Mouse (Mus musculus) limb, embryonic 12.5 days (tissue): ENCODE data around the gene Nfatc2. TPM values are rescaled to one million over a fixed set of nuclear protein-coding genes. Genes with fewer than 3 reads are reported as not detected.
A peak's percentile ranks its signal among the peaks of the same experiment; 100 is the strongest.

Experiments
- ATAC-seq: fragments of 200-750 bp; cut with Nextera tagmentation; 2 replicates; pipeline ENCODE4 v1.8.0; 2017; ENCODE audit warnings: low read depth, moderate TSS enrichment; ENCODE audit not compliant: insufficient number of reproducible peaks, insufficient read depth, low FRiP score, low TSS enrichment
- H3K27ac ChIP-seq: fragments of 300-500 bp; sonication (generic); 2 replicates; pipeline ENCODE4 v1.5.1; 2016; ENCODE audit warnings: mild to moderate bottlenecking, moderate library complexity
- H3K27me3 ChIP-seq: fragments of 300-500 bp; sonication (generic); 2 replicates; pipeline ENCODE4 v1.6.1; 2016; ENCODE audit warnings: mild to moderate bottlenecking, moderate library complexity
- H3K36me3 ChIP-seq: fragments of 300-500 bp; sonication (generic); 2 replicates; pipeline ENCODE4 v1.6.1; 2016; ENCODE audit warnings: mild to moderate bottlenecking, moderate library complexity
- H3K4me1 ChIP-seq: fragments of 300-500 bp; sonication (generic); replicated peaks from 2 replicates; pipeline ENCODE4 v1.6.1; 2016
- H3K4me2 ChIP-seq: fragments of 300-500 bp; sonication (generic); 2 replicates; pipeline ENCODE4 v1.6.1; 2016; ENCODE audit warnings: mild to moderate bottlenecking, moderate library complexity
- H3K4me3 ChIP-seq: fragments of 300-500 bp; sonication (generic); replicated peaks from 2 replicates; pipeline ENCODE4 v1.5.1; 2016; ENCODE audit warnings: mild to moderate bottlenecking
- H3K9ac ChIP-seq: fragments of 300-500 bp; sonication (generic); replicated peaks from 2 replicates; pipeline ENCODE4 v1.6.1; 2016; ENCODE audit warnings: mild to moderate bottlenecking, moderate library complexity
- H3K9me3 ChIP-seq: fragments of 300-500 bp; sonication (generic); 2 replicates; pipeline ENCODE4 v1.6.1; 2016; ENCODE audit warnings: mild to moderate bottlenecking, moderate library complexity
- WGBS: fragments of 180-500 bp; shearing (Covaris S2); methylation state at CpG from one replicate; pipeline ENCODE4 v1.1.7; 2016; 5-methylcytosine and 5-hydroxymethylcytosine counted together
- polyA plus RNA-seq: library from polyadenylated mRNA; unstranded; fragments of >200 nt; fragmentation: Nextera tagmentation; extraction: Ambion mirVana; gene quantifications from 2 replicates; pipeline ENCODE4 v1.2.1, GENCODE M21; 2016

Gene Nfatc2
- polyA plus RNA-seq, 1 experiment from 2014 or later = 5.3 TPM

GRCm38 (mm10) chr2:168579109-168579508 lies 22.3 kb downstream of the Nfatc2 start:
- Histone ChIP-seq H3K27me3 (no peaks in the 10 kb centered on the region), H3K27ac (no peak overlapping the region), H3K4me3 (no peak overlapping the region), H3K9ac (no peak overlapping the region), H3K4me2 (no peak overlapping the region), H3K9me3 (no peaks in the 10 kb centered on the region), H3K4me1 (peaks cover 89% of the 10 kb centered on the region), H3K36me3 (no peaks in the 10 kb centered on the region)
- ATAC-seq = no peak
- WGBS = 86% methylated on average over 3 of the region's 3 CpGs

- Histone ChIP-seq H3K27ac (no peak overlapping the region), H3K36me3 (no peaks in the 10 kb centered on the region), H3K4me3 (no peak overlapping the region), H3K9me3 (no peaks in the 10 kb centered on the region), H3K27me3 (no peaks in the 10 kb centered on the region), H3K9ac (no peak overlapping the region), H3K4me1 (peaks cover 89% of the 10 kb centered on the region), H3K4me2 (no peak overlapping the region)
- WGBS = 58% methylated on average over 9 of the region's 9 CpGs
- ATAC-seq = no peak
Measured at GRCm38 (mm10) chr2:168578132-168578531, 23.3 kb downstream of the Nfatc2 start.

GRCm38 (mm10) chr2:168577381-168577780 lies 24.1 kb downstream of the Nfatc2 start:
- Histone ChIP-seq H3K27me3 (no peaks in the 10 kb centered on the region), H3K4me2 (no peak overlapping the region), H3K4me3 (no peak overlapping the region), H3K9ac (no peak overlapping the region), H3K4me1 (peaks cover 84% of the 10 kb centered on the region), H3K9me3 (no peaks in the 10 kb centered on the region), H3K27ac (0 out of 2 replicates have a peak overlapping the region, but pooled peaks have one; percentile 51), H3K36me3 (no peaks in the 10 kb centered on the region)
- WGBS = 47% methylated on average over 7 of the region's 7 CpGs
- ATAC-seq = no peak; the same call in 1 of the 2 replicates

- peaks cover 4% of the 10 kb centered on the region; the same call in 1 of the 2 replicates for H3K9me3 ChIP-seq
Measured at GRCm38 (mm10) chr2:168575834-168576233, 25.6 kb downstream of the Nfatc2 start.

GRCm38 (mm10) chr2:168574934-168575333 lies 26.5 kb downstream of the Nfatc2 start:
- peaks cover 4% of the 10 kb centered on the region; the same call in 1 of the 2 replicates for H3K9me3 ChIP-seq
- no peak overlapping the region for H3K4me3 ChIP-seq
- H3K4me1 ChIP-seq = peaks cover 60% of the 10 kb centered on the region
- H3K27me3 ChIP-seq = no peaks in the 10 kb centered on the region
- no peak overlapping the region for H3K4me2 ChIP-seq
- ATAC-seq = no peak
- H3K27ac ChIP-seq = peak overlapping the region; percentile 57
- peaks cover 13% of the 10 kb centered on the region; the same call in 1 of the 2 replicates for H3K36me3 ChIP-seq
- H3K9ac ChIP-seq = no peak overlapping the region; the same call in 1 of the 2 replicates
- WGBS = 51% methylated on average over 10 of the region's 10 CpGs

More at GRCm38 (mm10) chr2:168575834-168576233, 25.6 kb downstream of the Nfatc2 start:
- Histone ChIP-seq H3K4me1 (peaks cover 69% of the 10 kb centered on the region), H3K9ac (no peak overlapping the region), H3K27me3 (no peaks in the 10 kb centered on the region), H3K4me3 (no peak overlapping the region), H3K27ac (peak overlapping the region; percentile 57), H3K36me3 (peaks cover 5% of the 10 kb centered on the region; the same call in 1 of the 2 replicates), H3K4me2 (no peak overlapping the region)
- 57% methylated on average over 5 of the region's 5 CpGs for WGBS
- no peak for ATAC-seq

GRCm38 (mm10) chr2:168573866-168574265 lies 27.6 kb downstream of the Nfatc2 start:
- H3K9me3 ChIP-seq = peaks cover 4% of the 10 kb centered on the region; the same call in 1 of the 2 replicates
- no peak overlapping the region for H3K4me3 ChIP-seq
- no peak overlapping the region for H3K9ac ChIP-seq
- ATAC-seq = no peak
- WGBS = 78% methylated on average over 3 of the region's 3 CpGs
- H3K27me3 ChIP-seq = no peaks in the 10 kb centered on the region
- H3K36me3 ChIP-seq = peaks cover 18% of the 10 kb centered on the region; the same call in 1 of the 2 replicates
- peaks cover 50% of the 10 kb centered on the region for H3K4me1 ChIP-seq
- no peak overlapping the region for H3K27ac ChIP-seq
- no peak overlapping the region for H3K4me2 ChIP-seq

GRCm38 (mm10) chr2:168571241-168571640 lies 30.2 kb downstream of the Nfatc2 start:
- peaks cover 9% of the 10 kb centered on the region; the same call in 1 of the 2 replicates for H3K9me3 ChIP-seq
- no peak overlapping the region for H3K4me3 ChIP-seq
- no peak for ATAC-seq
- no peak overlapping the region for H3K9ac ChIP-seq
- H3K36me3 ChIP-seq = peaks cover 27% of the 10 kb centered on the region
- H3K4me2 ChIP-seq = no peak overlapping the region
- H3K27me3 ChIP-seq = no peaks in the 10 kb centered on the region
- peaks cover 29% of the 10 kb centered on the region for H3K4me1 ChIP-seq
- WGBS = 95% methylated on average over 32 of the region's 32 CpGs
- H3K27ac ChIP-seq = no peak overlapping the region

- WGBS = 89% methylated on average over 19 of the region's 19 CpGs
- no peak for ATAC-seq
- peaks cover 25% of the 10 kb centered on the region for H3K4me1 ChIP-seq
- no peak overlapping the region for H3K4me2 ChIP-seq
- H3K4me3 ChIP-seq = no peak overlapping the region
- peaks cover 5% of the 10 kb centered on the region; the same call in 1 of the 2 replicates for H3K27me3 ChIP-seq
- H3K36me3 ChIP-seq = peaks cover 20% of the 10 kb centered on the region
- H3K9me3 ChIP-seq = 0 out of 2 replicates have a peak, but pooled peaks cover 5% of the 10 kb centered on the region
- H3K27ac ChIP-seq = no peak overlapping the region
- no peak overlapping the region for H3K9ac ChIP-seq
Measured at GRCm38 (mm10) chr2:168565538-168566253, 35.8 kb downstream of the Nfatc2 start.

GRCm38 (mm10) chr2:168563184-168563583 lies 38.3 kb downstream of the Nfatc2 start:
- no peak overlapping the region for H3K4me2 ChIP-seq
- H3K27ac ChIP-seq = no peak overlapping the region
- H3K9me3 ChIP-seq = 0 out of 2 replicates have a peak, but pooled peaks cover 5% of the 10 kb centered on the region
- no peak overlapping the region for H3K4me3 ChIP-seq
- 20% methylated on average over 12 of the region's 12 CpGs for WGBS
- ATAC-seq = 0 out of 2 replicates have a peak, but pooled peaks have one; percentile 13
- H3K27me3 ChIP-seq = peaks cover 5% of the 10 kb centered on the region; the same call in 1 of the 2 replicates
- H3K36me3 ChIP-seq = peaks cover 9% of the 10 kb centered on the region; the same call in 1 of the 2 replicates
- no peak overlapping the region for H3K9ac ChIP-seq
- peaks cover 25% of the 10 kb centered on the region for H3K4me1 ChIP-seq

- Histone ChIP-seq H3K27me3 (peaks cover 23% of the 10 kb centered on the region), H3K9ac (no peak overlapping the region), H3K4me3 (no peak overlapping the region), H3K4me2 (no peak overlapping the region), H3K4me1 (peaks cover 55% of the 10 kb centered on the region), H3K27ac (no peak overlapping the region), H3K36me3 (no peaks in the 10 kb centered on the region), H3K9me3 (no peaks in the 10 kb centered on the region)
- 47% methylated on average over 8 of the region's 8 CpGs for WGBS
- ATAC-seq = no peak
Measured at GRCm38 (mm10) chr2:168557035-168557434, 44.4 kb downstream of the Nfatc2 start.

GRCm38 (mm10) chr2:168555897-168556670 lies 45.4 kb downstream of the Nfatc2 start:
- H3K27me3 ChIP-seq = peaks cover 23% of the 10 kb centered on the region
- no peak for ATAC-seq
- peaks cover 61% of the 10 kb centered on the region for H3K4me1 ChIP-seq
- H3K4me2 ChIP-seq = no peak overlapping the region
- no peak overlapping the region for H3K9ac ChIP-seq
- H3K9me3 ChIP-seq = no peaks in the 10 kb centered on the region
- peak overlapping the region; percentile 62 for H3K27ac ChIP-seq
- 51% methylated on average over 23 of the region's 23 CpGs for WGBS
- H3K4me3 ChIP-seq = no peak overlapping the region
- H3K36me3 ChIP-seq = no peaks in the 10 kb centered on the region
